30 mouse cellular contexts compared by ENCODE assay signal in genomic region chr13:55833921-55834320, GRCm38 (mm10). TPM values are rescaled to one million over a fixed set of nuclear protein-coding genes. Genes with fewer than 3 reads are reported as not detected.
DNase-seq lines count a peak whose midpoint lies in the region; ATAC-seq and TF ChIP-seq lines count a peak whose summit lies in the region.
"Had no signal": no experiment of that assay in that cellular context is flagged by ENCODE, and none has a peak within 500 bp of the region (broad histone marks: within the 10 kb centered on the region; RNA-seq: fewer than 3 reads in every experiment).

No protein-coding gene starts in this region.

- H3K4me2 ChIP-seq in midbrain, embryonic 11.5 days = no peak overlapping the region
- no peak overlapping the region for H3K4me2 ChIP-seq in midbrain, embryonic 15.5 days
- no peak overlapping the region for H3K4me2 ChIP-seq in neural tube, embryonic 11.5 days (ENCODE audit: low read depth)
- no peak overlapping the region for H3K4me2 ChIP-seq in heart, embryonic 12.5 days
- H3K4me2 ChIP-seq in intestine, postnatal 0 days (replicated peaks; ENCODE audit: low read depth) = no peak overlapping the region
- H3K4me2 ChIP-seq: heart, embryonic 13.5 days; hindbrain, embryonic 12.5 days; liver, embryonic 11.5 days had no signal

- no peak for ATAC-seq in midbrain, embryonic 11.5 days (ENCODE audit: low FRiP score)
- no peak for ATAC-seq in midbrain, embryonic 15.5 days (replicated peaks)
- no peak for ATAC-seq in neural tube, embryonic 11.5 days (ENCODE audit: insufficient read depth, low FRiP score, low TSS enrichment)
- no peak for ATAC-seq in heart, embryonic 12.5 days (ENCODE audit: insufficient number of reproducible peaks, low FRiP score)
- no peak for ATAC-seq in intestine, postnatal 0 days
- ATAC-seq: CD4-positive, CD25-positive, alpha-beta regulatory T cell, adult 4 months; forebrain, embryonic 16.5 days; liver, postnatal 0 days; lung, postnatal 0 days had no signal

- peaks cover 98% of the 10 kb centered on the region for H3K27me3 ChIP-seq in midbrain, embryonic 11.5 days (ENCODE audit: control insufficient read depth, insufficient read depth, low read length)
- peaks cover 90% of the 10 kb centered on the region for H3K27me3 ChIP-seq in midbrain, embryonic 15.5 days (replicated peaks)
- H3K27me3 ChIP-seq in limb, embryonic 10.5 days (ENCODE audit: low read depth, poor library complexity, severe bottlenecking) = peaks cover 100% of the 10 kb centered on the region
- peaks cover 97% of the 10 kb centered on the region for H3K27me3 ChIP-seq in neural tube, embryonic 11.5 days (ENCODE audit: control insufficient read depth, insufficient read depth, low read length)
- peaks cover 96% of the 10 kb centered on the region for H3K27me3 ChIP-seq in heart, embryonic 12.5 days (replicated peaks)
- H3K27me3 ChIP-seq in intestine, postnatal 0 days (replicated peaks; ENCODE audit: control insufficient read depth, insufficient read depth, low read length) = peaks cover 79% of the 10 kb centered on the region

- H3K27ac ChIP-seq in midbrain, embryonic 11.5 days (ENCODE audit: low read depth, low read length) = no peak overlapping the region
- no peak overlapping the region for H3K27ac ChIP-seq in midbrain, embryonic 15.5 days
- peak overlapping the region; percentile 90 for H3K27ac ChIP-seq in limb, embryonic 10.5 days
- no peak overlapping the region for H3K27ac ChIP-seq in neural tube, embryonic 11.5 days (ENCODE audit: low read depth, low read length)
- H3K27ac ChIP-seq in heart, embryonic 12.5 days (ENCODE audit: poor library complexity, severe bottlenecking) = no peak overlapping the region
- no peak overlapping the region for H3K27ac ChIP-seq in intestine, postnatal 0 days (ENCODE audit: low read depth, low read length)
- H3K27ac ChIP-seq: forebrain, embryonic 10.5 days; heart, embryonic 13.5 days; hindbrain, embryonic 12.5 days; midbrain, embryonic 10.5 days had no signal

- WGBS in midbrain, embryonic 11.5 days = 2% methylated on average over 7 of the region's 7 CpGs
- 2% methylated on average over 7 of the region's 7 CpGs for WGBS in midbrain, embryonic 15.5 days
- WGBS in limb, embryonic 10.5 days = 8% methylated on average over 7 of the region's 7 CpGs
- 4% methylated on average over 7 of the region's 7 CpGs for WGBS in neural tube, embryonic 11.5 days
- WGBS in heart, embryonic 12.5 days = 3% methylated on average over 7 of the region's 7 CpGs
- WGBS in intestine, postnatal 0 days = 54% methylated on average over 7 of the region's 7 CpGs

- peaks cover 22% of the 10 kb centered on the region for H3K4me1 ChIP-seq in midbrain, embryonic 11.5 days (ENCODE audit: control insufficient read depth, insufficient read depth, low read length)
- H3K4me1 ChIP-seq in midbrain, embryonic 15.5 days = peaks cover 21% of the 10 kb centered on the region
- peaks cover 48% of the 10 kb centered on the region for H3K4me1 ChIP-seq in limb, embryonic 10.5 days
- H3K4me1 ChIP-seq in neural tube, embryonic 11.5 days (ENCODE audit: control insufficient read depth, insufficient read depth, low read length) = peaks cover 8% of the 10 kb centered on the region; the same call in 1 of the 2 replicates
- peaks cover 39% of the 10 kb centered on the region for H3K4me1 ChIP-seq in heart, embryonic 12.5 days (replicated peaks)
- no peaks in the 10 kb centered on the region for H3K4me1 ChIP-seq in intestine, postnatal 0 days (replicated peaks; ENCODE audit: control insufficient read depth, insufficient read depth, low read length)

- H3K9ac ChIP-seq in midbrain, embryonic 11.5 days (ENCODE audit: low read length) = no peak overlapping the region
- H3K9ac ChIP-seq in midbrain, embryonic 15.5 days = no peak overlapping the region
- no peak overlapping the region for H3K9ac ChIP-seq in neural tube, embryonic 11.5 days (ENCODE audit: low read length)
- H3K9ac ChIP-seq in heart, embryonic 12.5 days = no peak overlapping the region
- H3K9ac ChIP-seq in intestine, postnatal 0 days (ENCODE audit: low read depth, low read length) = no peak overlapping the region
- H3K9ac ChIP-seq: heart, embryonic 13.5 days; hindbrain, embryonic 12.5 days; liver, postnatal 0 days had no signal

- no peaks in the 10 kb centered on the region for H3K9me3 ChIP-seq in midbrain, embryonic 11.5 days (ENCODE audit: control insufficient read depth, low read length)
- H3K9me3 ChIP-seq in midbrain, embryonic 15.5 days = no peaks in the 10 kb centered on the region
- no peaks in the 10 kb centered on the region for H3K9me3 ChIP-seq in limb, embryonic 10.5 days (replicated peaks)
- no peaks in the 10 kb centered on the region for H3K9me3 ChIP-seq in neural tube, embryonic 11.5 days (ENCODE audit: control insufficient read depth, low read length)
- no peaks in the 10 kb centered on the region for H3K9me3 ChIP-seq in heart, embryonic 12.5 days (replicated peaks)
- H3K9me3 ChIP-seq in intestine, postnatal 0 days (ENCODE audit: control insufficient read depth) = no peaks in the 10 kb centered on the region
- H3K9me3 ChIP-seq: forebrain, embryonic 10.5 days; heart, embryonic 13.5 days; hindbrain, embryonic 12.5 days; midbrain, embryonic 10.5 days had no signal

- H3K36me3 ChIP-seq in midbrain, embryonic 11.5 days (ENCODE audit: control insufficient read depth, insufficient read depth, low read length) = no peaks in the 10 kb centered on the region
- no peaks in the 10 kb centered on the region for H3K36me3 ChIP-seq in midbrain, embryonic 15.5 days (replicated peaks)
- H3K36me3 ChIP-seq in limb, embryonic 10.5 days = no peaks in the 10 kb centered on the region; the same call in 1 of the 2 replicates
- no peaks in the 10 kb centered on the region for H3K36me3 ChIP-seq in neural tube, embryonic 11.5 days (ENCODE audit: control insufficient read depth, insufficient read depth, low read length)
- H3K36me3 ChIP-seq in heart, embryonic 12.5 days = no peaks in the 10 kb centered on the region
- H3K36me3 ChIP-seq in intestine, postnatal 0 days (ENCODE audit: control insufficient read depth, insufficient read depth) = no peaks in the 10 kb centered on the region
- H3K36me3 ChIP-seq: forebrain, embryonic 10.5 days; heart, embryonic 13.5 days; hindbrain, embryonic 12.5 days; midbrain, embryonic 10.5 days had no signal

- H3K4me3 ChIP-seq in midbrain, embryonic 11.5 days (ENCODE audit: low read depth, low read length) = no peak overlapping the region
- no peak overlapping the region for H3K4me3 ChIP-seq in midbrain, embryonic 15.5 days
- H3K4me3 ChIP-seq in limb, embryonic 10.5 days = peak overlapping the region; percentile 56
- no peak overlapping the region for H3K4me3 ChIP-seq in neural tube, embryonic 11.5 days (ENCODE audit: low read depth, low read length)
- no peak overlapping the region for H3K4me3 ChIP-seq in heart, embryonic 12.5 days
- no peak overlapping the region for H3K4me3 ChIP-seq in intestine, postnatal 0 days (ENCODE audit: low read depth, low read length)
- H3K4me3 ChIP-seq: forebrain, embryonic 10.5 days; heart, embryonic 13.5 days; hindbrain, embryonic 12.5 days; midbrain, embryonic 10.5 days had no signal

- no peak for TF ChIP-seq CTCF in intestine, postnatal 0 days (IDR thresholded peaks at IDR 0.05; ENCODE audit: low read depth)

- DNase-seq in midbrain, embryonic 11.5 days (ENCODE audit: low spot score, missing footprints) = peak; percentile 95
- no peak for DNase-seq in limb, embryonic 10.5 days (ENCODE audit: low spot score)
- peak; percentile 19 for DNase-seq in neural tube, embryonic 11.5 days (ENCODE audit: low spot score)
- DNase-seq in gastrocnemius, postnatal 4 days (ENCODE audit: low spot score in 2 of 2) = no peak
- DNase-seq: adrenal gland, postnatal 14 days; cerebellum, adult 8-10 months; gastrocnemius, postnatal 14 days; heart, adult 18-20 months; heart, postnatal 14 days; kidney, adult 8-10 months; kidney, postnatal 10 days; liver, postnatal 0 days; right cerebral cortex, postnatal 25 days; thymus, adult 2 months; thymus, postnatal 4 days had no signal

RNA-seq across cellular contexts. Expression of gene Pitx1, which starts 2.1 kb away (rescaled TPM):
- polyA plus RNA-seq in midbrain, embryonic 11.5 days (2014; fragmentation: Nextera tagmentation; extraction: Ambion mirVana) = 0.25 and 0.88 TPM in 2 replicates
- polyA plus RNA-seq in midbrain, embryonic 15.5 days (2015; fragmentation: Nextera tagmentation; extraction: Ambion mirVana) = 2.9 and 3.7 TPM in 2 replicates
- polyA plus RNA-seq in limb, embryonic 10.5 days (2016; fragmentation: Nextera tagmentation; extraction: Ambion mirVana) = 77.9 and 151 TPM in 2 replicates
- 2.6 and 5.2 TPM in 2 replicates for polyA plus RNA-seq in neural tube, embryonic 11.5 days (2014; fragmentation: Nextera tagmentation; extraction: Ambion mirVana)
- polyA plus RNA-seq in heart, embryonic 12.5 days (2016; fragmentation: Nextera tagmentation; extraction: Ambion mirVana) = 0.54 and 0.87 TPM in 2 replicates
- 1 to 10 TPM; 5.3 to 5.8 TPM for total RNA-seq in gastrocnemius, postnatal 4 days (2021)
- polyA plus RNA-seq in intestine, postnatal 0 days (2015; fragmentation: Nextera tagmentation; extraction: Ambion mirVana) = 5.9 and 8.2 TPM in 2 replicates
- total RNA-seq: adrenal gland, postnatal 14 days; common myeloid progenitor, adult 5-6 weeks; heart, adult 18-20 months; heart, postnatal 14 days; layer of hippocampus, adult 18-20 months; layer of hippocampus, postnatal 25 days had no signal
- polyA plus RNA-seq: CD4-positive, CD25-positive, alpha-beta regulatory T cell, adult 4 months; forebrain, embryonic 16.5 days; liver, postnatal 0 days; lung, postnatal 0 days; spleen, adult 2 months had no signal

RNA-seq across cellular contexts. Expression of gene Catsper3, which starts 49.6 kb away (rescaled TPM):
- polyA plus RNA-seq in midbrain, embryonic 11.5 days (2014; fragmentation: Nextera tagmentation; extraction: Ambion mirVana) = not detected in 2 replicates
- 0.13 and 0.17 TPM in 2 replicates for polyA plus RNA-seq in midbrain, embryonic 15.5 days (2015; fragmentation: Nextera tagmentation; extraction: Ambion mirVana)
- 0.25 TPM in 1 of 2 replicates, not detected in the other for polyA plus RNA-seq in limb, embryonic 10.5 days (2016; fragmentation: Nextera tagmentation; extraction: Ambion mirVana)
- not detected in 2 replicates for polyA plus RNA-seq in neural tube, embryonic 11.5 days (2014; fragmentation: Nextera tagmentation; extraction: Ambion mirVana)
- not detected in 2 replicates for polyA plus RNA-seq in heart, embryonic 12.5 days (2016; fragmentation: Nextera tagmentation; extraction: Ambion mirVana)
- total RNA-seq in gastrocnemius, postnatal 4 days (2021) = not detected
- polyA plus RNA-seq in intestine, postnatal 0 days (2015; fragmentation: Nextera tagmentation; extraction: Ambion mirVana) = 0.14 and 0.22 TPM in 2 replicates
- total RNA-seq: adrenal gland, postnatal 14 days; common myeloid progenitor, adult 5-6 weeks; layer of hippocampus, adult 18-20 months had no signal
- polyA plus RNA-seq: forebrain, embryonic 16.5 days; hindbrain, embryonic 12.5 days; liver, embryonic 11.5 days; midbrain, embryonic 10.5 days; thymus, adult 2 months had no signal

Comparison
In these comparisons a context has a peak if more than half of its experiments do, and no peak if none do; other contexts are left out.
1. DNase-seq: peak in midbrain, embryonic 11.5 days (single experiment) and neural tube, embryonic 11.5 days (single experiment); none in limb, embryonic 10.5 days (single experiment) and gastrocnemius, postnatal 4 days (0 of 2).